Mouse (Mus musculus) embryonic facial prominence, embryonic 12.5 days (tissue): ENCODE results near the gene Ms4a2. TPM values are rescaled to one million over a fixed set of nuclear protein-coding genes. Genes with fewer than 3 reads are reported as not detected.

Experiments
- ATAC-seq: fragments of 200-750 bp; cut with Nextera tagmentation; 2 replicates; pipeline ENCODE4 v1.8.0; 2017; ENCODE audit not compliant: insufficient number of reproducible peaks, insufficient read depth, low FRiP score, low TSS enrichment
- H3K27ac ChIP-seq: fragments of 300-500 bp; sonication (generic); 2 replicates; pipeline ENCODE4 v1.5.1; 2016; ENCODE audit warnings: mild to moderate bottlenecking
- H3K27me3 ChIP-seq: fragments of 300-500 bp; sonication (generic); 2 replicates; pipeline ENCODE4 v1.6.1; 2016; ENCODE audit warnings: mild to moderate bottlenecking, moderate library complexity
- H3K36me3 ChIP-seq: fragments of 300-500 bp; sonication (generic); 2 replicates; pipeline ENCODE4 v1.6.1; 2016; ENCODE audit warnings: mild to moderate bottlenecking
- H3K4me1 ChIP-seq: fragments of 300-500 bp; sonication (generic); 2 replicates; pipeline ENCODE4 v1.6.1; 2016
- H3K4me2 ChIP-seq: fragments of 300-500 bp; sonication (generic); replicated peaks from 2 replicates; pipeline ENCODE4 v1.6.1; 2016; ENCODE audit warnings: mild to moderate bottlenecking, moderate library complexity
- H3K4me3 ChIP-seq: fragments of 300-500 bp; sonication (generic); 2 replicates; pipeline ENCODE4 v1.5.1; 2016; ENCODE audit warnings: mild to moderate bottlenecking
- H3K9ac ChIP-seq: fragments of 300-500 bp; sonication (generic); 2 replicates; pipeline ENCODE4 v1.6.1; 2016; ENCODE audit warnings: mild to moderate bottlenecking, moderate library complexity
- H3K9me3 ChIP-seq: fragments of 300-500 bp; sonication (generic); 2 replicates; pipeline ENCODE4 v1.6.1; 2016; ENCODE audit warnings: mild to moderate bottlenecking, moderate library complexity
- WGBS: fragments of 180-500 bp; shearing (Covaris S2); methylation state at CpG from one replicate; pipeline ENCODE4 v1.1.7; 2016; 5-methylcytosine and 5-hydroxymethylcytosine counted together
- polyA plus RNA-seq: library from polyadenylated mRNA; unstranded; fragments of >200 nt; fragmentation: Nextera tagmentation; extraction: Ambion mirVana; gene quantifications from 2 replicates; pipeline ENCODE4 v1.2.1, GENCODE M21; 2016

Ms4a2 gene
- polyA plus RNA-seq, 1 experiment from 2014 or later, result 0.22 TPM

- Histone ChIP-seq H3K4me2 (no peak overlapping the region), H3K27ac (no peak overlapping the region), H3K4me3 (no peak overlapping the region), H3K36me3 (no peaks in the 10 kb centered on the region), H3K9ac (no peak overlapping the region), H3K4me1 (no peaks in the 10 kb centered on the region), H3K9me3 (no peaks in the 10 kb centered on the region), H3K27me3 (no peaks in the 10 kb centered on the region)
- ATAC-seq, result no peak
Measured at GRCm38 (mm10) chr19:11617983-11618382, 5.5 kb downstream of the Ms4a2 start.

GRCm38 (mm10) chr19:11614805-11615204 lies 8.7 kb downstream of the Ms4a2 start:
- 63% methylated on average over 2 of the region's 2 CpGs for WGBS
- no peak overlapping the region for H3K9ac ChIP-seq
- no peak for ATAC-seq
- H3K27ac ChIP-seq, result no peak overlapping the region
- no peaks in the 10 kb centered on the region for H3K4me1 ChIP-seq
- no peak overlapping the region for H3K4me2 ChIP-seq
- no peak overlapping the region for H3K4me3 ChIP-seq
- H3K36me3 ChIP-seq, result no peaks in the 10 kb centered on the region
- H3K9me3 ChIP-seq, result no peaks in the 10 kb centered on the region
- H3K27me3 ChIP-seq, result no peaks in the 10 kb centered on the region

- no peak overlapping the region for H3K9ac ChIP-seq
- H3K4me2 ChIP-seq, result no peak overlapping the region
- no peaks in the 10 kb centered on the region for H3K9me3 ChIP-seq
- WGBS, result 78% methylated on average over 8 of the region's 8 CpGs
- no peaks in the 10 kb centered on the region for H3K36me3 ChIP-seq
- no peak overlapping the region for H3K27ac ChIP-seq
- no peak for ATAC-seq
- H3K4me1 ChIP-seq, result no peaks in the 10 kb centered on the region
- H3K4me3 ChIP-seq, result no peak overlapping the region
- H3K27me3 ChIP-seq, result no peaks in the 10 kb centered on the region
Measured at GRCm38 (mm10) chr19:11613776-11614443, 9.6 kb downstream of the Ms4a2 start.

GRCm38 (mm10) chr19:11613084-11613483 lies 10.4 kb downstream of the Ms4a2 start:
- no peaks in the 10 kb centered on the region for H3K27me3 ChIP-seq
- no peak overlapping the region for H3K9ac ChIP-seq
- no peak for ATAC-seq
- H3K4me3 ChIP-seq, result no peak overlapping the region
- no peaks in the 10 kb centered on the region for H3K9me3 ChIP-seq
- WGBS, result 97% methylated on average over 1 of the region's 1 CpGs
- H3K27ac ChIP-seq, result no peak overlapping the region
- H3K4me1 ChIP-seq, result no peaks in the 10 kb centered on the region
- no peaks in the 10 kb centered on the region for H3K36me3 ChIP-seq
- H3K4me2 ChIP-seq, result no peak overlapping the region

GRCm38 (mm10) chr19:11612293-11612692 lies 11.2 kb downstream of the Ms4a2 start:
- H3K27ac ChIP-seq, result no peak overlapping the region
- H3K4me1 ChIP-seq, result no peaks in the 10 kb centered on the region
- no peak overlapping the region for H3K9ac ChIP-seq
- no peaks in the 10 kb centered on the region for H3K36me3 ChIP-seq
- no peaks in the 10 kb centered on the region for H3K27me3 ChIP-seq
- no peak overlapping the region for H3K4me2 ChIP-seq
- no peak for ATAC-seq
- WGBS, result 58% methylated on average over 2 of the region's 2 CpGs
- H3K4me3 ChIP-seq, result no peak overlapping the region
- H3K9me3 ChIP-seq, result no peaks in the 10 kb centered on the region

GRCm38 (mm10) chr19:11611541-11611945 lies 12.0 kb downstream of the Ms4a2 start:
- 28% methylated on average over 6 of the region's 6 CpGs for WGBS
- no peak overlapping the region for H3K9ac ChIP-seq
- ATAC-seq, result no peak
- no peaks in the 10 kb centered on the region for H3K36me3 ChIP-seq
- H3K4me1 ChIP-seq, result no peaks in the 10 kb centered on the region
- no peak overlapping the region for H3K27ac ChIP-seq
- no peak overlapping the region for H3K4me3 ChIP-seq
- no peak overlapping the region for H3K4me2 ChIP-seq
- H3K9me3 ChIP-seq, result no peaks in the 10 kb centered on the region
- H3K27me3 ChIP-seq, result no peaks in the 10 kb centered on the region

GRCm38 (mm10) chr19:11608172-11608571 lies 15.3 kb downstream of the Ms4a2 start:
- no peak overlapping the region for H3K4me3 ChIP-seq
- H3K9me3 ChIP-seq, result no peaks in the 10 kb centered on the region
- 18% methylated on average over 1 of the region's 1 CpGs for WGBS
- H3K27me3 ChIP-seq, result no peaks in the 10 kb centered on the region
- no peak overlapping the region for H3K9ac ChIP-seq
- H3K4me1 ChIP-seq, result no peaks in the 10 kb centered on the region
- ATAC-seq, result no peak
- H3K36me3 ChIP-seq, result no peaks in the 10 kb centered on the region
- H3K27ac ChIP-seq, result no peak overlapping the region
- no peak overlapping the region for H3K4me2 ChIP-seq

- Histone ChIP-seq H3K4me3 (no peak within 1 kb of the TSS), H3K27ac (no peak within 1 kb of the TSS), H3K4me1 (no peaks in the 10 kb centered on the region), H3K27me3 (no peaks in the 10 kb centered on the region), H3K36me3 (no peaks in the 10 kb centered on the region), H3K9ac (no peak within 1 kb of the TSS), H3K4me2 (no peak within 1 kb of the TSS), H3K9me3 (no peaks in the 10 kb centered on the region)
- 91% methylated on average over 2 of the region's 2 CpGs for WGBS
- no peak for ATAC-seq
Measured at GRCm38 (mm10) chr19:11604603-11605002, 18.9 kb downstream of the Ms4a2 start, which contains the start of gene Ms4a6d. TSS of gene Ms4a6d (minus strand) at chr19:11604849.

- H3K4me1 ChIP-seq, result no peaks in the 10 kb centered on the region
- no peaks in the 10 kb centered on the region for H3K9me3 ChIP-seq
- no peaks in the 10 kb centered on the region for H3K36me3 ChIP-seq
- no peak overlapping the region for H3K4me2 ChIP-seq
- H3K4me3 ChIP-seq, result no peak overlapping the region
- WGBS, result 88% methylated on average over 2 of the region's 2 CpGs
- no peak overlapping the region for H3K27ac ChIP-seq
- no peak for ATAC-seq
- no peak overlapping the region for H3K9ac ChIP-seq
- H3K27me3 ChIP-seq, result no peaks in the 10 kb centered on the region
Measured at GRCm38 (mm10) chr19:11602026-11602425, 21.5 kb downstream of the Ms4a2 start.

GRCm38 (mm10) chr19:11601349-11601748 lies 22.2 kb downstream of the Ms4a2 start:
- no peaks in the 10 kb centered on the region for H3K9me3 ChIP-seq
- H3K27ac ChIP-seq, result no peak overlapping the region
- no peak overlapping the region for H3K9ac ChIP-seq
- ATAC-seq, result no peak
- H3K4me2 ChIP-seq, result no peak overlapping the region
- no peaks in the 10 kb centered on the region for H3K4me1 ChIP-seq
- H3K27me3 ChIP-seq, result no peaks in the 10 kb centered on the region
- WGBS, result 85% methylated on average over 3 of the region's 3 CpGs
- no peaks in the 10 kb centered on the region for H3K36me3 ChIP-seq
- no peak overlapping the region for H3K4me3 ChIP-seq

- H3K27ac ChIP-seq, result no peak overlapping the region
- no peaks in the 10 kb centered on the region for H3K36me3 ChIP-seq
- H3K27me3 ChIP-seq, result no peaks in the 10 kb centered on the region
- no peak overlapping the region for H3K9ac ChIP-seq
- H3K4me2 ChIP-seq, result no peak overlapping the region
- H3K4me1 ChIP-seq, result no peaks in the 10 kb centered on the region
- H3K9me3 ChIP-seq, result no peaks in the 10 kb centered on the region
- WGBS, result 72% methylated on average over 2 of the region's 2 CpGs
- ATAC-seq, result no peak
- no peak overlapping the region for H3K4me3 ChIP-seq
Measured at GRCm38 (mm10) chr19:11589891-11590449, 33.5 kb downstream of the Ms4a2 start.

GRCm38 (mm10) chr19:11589205-11589604 lies 34.3 kb downstream of the Ms4a2 start:
- Histone ChIP-seq H3K36me3 (no peaks in the 10 kb centered on the region), H3K4me1 (no peaks in the 10 kb centered on the region), H3K4me2 (no peak overlapping the region), H3K9me3 (no peaks in the 10 kb centered on the region), H3K27me3 (no peaks in the 10 kb centered on the region), H3K4me3 (no peak overlapping the region), H3K27ac (no peak overlapping the region), H3K9ac (no peak overlapping the region)
- no peak for ATAC-seq
- 73% methylated on average over 4 of the region's 4 CpGs for WGBS
